Mouse (Mus musculus): ENCODE measurements around the gene Lrmda. TPM values are rescaled to one million over a fixed set of nuclear protein-coding genes. Genes with fewer than 3 reads are reported as not detected.

Gene Lrmda
- total and polyA plus RNA-seq, 3 experiments: 5.1 to 5.9 TPM; not detected in 1

- TF ChIP-seq CHD1 (IDR thresholded peaks at IDR 0.05; ENCODE audit: low read depth, low read length) (no peak), ZNF384 (IDR thresholded peaks at IDR 0.05; ENCODE audit: low read depth, low read length) (peak; percentile 68), GATA1 (IDR thresholded peaks at IDR 0.05; ENCODE audit: low read depth, low read length) (no peak), CTCF (IDR thresholded peaks at IDR 0.05 in 2 of 3, conservative IDR thresholded peaks at IDR 0.05 in 1 of 3; ENCODE audit: control insufficient read depth in 1 of 3, insufficient read depth in 1 of 3, low read depth in 2 of 3, low read length in 3 of 3, poor library complexity in 1 of 3, severe bottlenecking in 1 of 3) (no peak)
- Histone ChIP-seq H3K36me3 (ENCODE audit: control insufficient read depth in 1 of 2, insufficient read depth in 2 of 2, low read length in 2 of 2) (peaks cover 0 to 28% of the 10 kb centered on the region in 2 experiments; a peak in 2 of 4 replicates), H3K4me1 (ENCODE audit: control insufficient read depth in 1 of 2, insufficient read depth in 2 of 2, low read length in 2 of 2) (peaks cover 10 to 22% of the 10 kb centered on the region in 2 experiments), H3K27me3 (ENCODE audit: control insufficient read depth in 1 of 2, insufficient read depth in 2 of 2, low read length in 2 of 2) (no peaks in the 10 kb centered on the region), H3K27ac (ENCODE audit: control insufficient read depth, low read depth, low read length) (no peak overlapping the region), H3K9me3 (replicated peaks; ENCODE audit: insufficient read depth, low read length) (no peaks in the 10 kb centered on the region), H3K79me2 (ENCODE audit: control insufficient read depth, insufficient read depth, low read length, poor library complexity) (no peaks in the 10 kb centered on the region), H3K4me3 (ENCODE audit: control insufficient read depth in 1 of 2, insufficient read depth in 1 of 2, low read depth in 2 of 2, low read length in 2 of 2) (no peak overlapping the region), H3K9ac (ENCODE audit: control insufficient read depth, low read depth, low read length, poor library complexity, severe bottlenecking) (no peak overlapping the region)
- DNase-seq (ENCODE audit: low read depth, low spot score): no peak
Observed at GRCm38 (mm10) chr14:22181508-22181907, 162.0 kb downstream of the Lrmda start.

- Histone ChIP-seq H3K9me3 (replicated peaks; ENCODE audit: insufficient read depth, low read length) (no peaks in the 10 kb centered on the region), H3K9ac (ENCODE audit: control insufficient read depth, low read depth, low read length, poor library complexity, severe bottlenecking) (peak overlapping the region; percentile 33; the same call in 1 of the 2 replicates), H3K4me3 (ENCODE audit: control insufficient read depth in 1 of 2, insufficient read depth in 1 of 2, low read depth in 2 of 2, low read length in 2 of 2) (no peak overlapping the region), H3K79me2 (ENCODE audit: control insufficient read depth, insufficient read depth, low read length, poor library complexity) (no peaks in the 10 kb centered on the region), H3K4me1 (ENCODE audit: control insufficient read depth in 1 of 2, insufficient read depth in 2 of 2, low read length in 2 of 2) (peaks cover 10 to 23% of the 10 kb centered on the region in 2 experiments), H3K27ac (ENCODE audit: control insufficient read depth, low read depth, low read length) (peak overlapping the region; percentile 88), H3K27me3 (ENCODE audit: control insufficient read depth in 1 of 2, insufficient read depth in 2 of 2, low read length in 2 of 2) (no peaks in the 10 kb centered on the region), H3K36me3 (ENCODE audit: control insufficient read depth in 1 of 2, insufficient read depth in 2 of 2, low read length in 2 of 2) (peaks cover 0 to 28% of the 10 kb centered on the region in 2 experiments; a peak in 2 of 4 replicates)
- TF ChIP-seq GATA1 (IDR thresholded peaks at IDR 0.05; ENCODE audit: low read depth, low read length): peak; percentile 78
- peak; percentile 73 for TF ChIP-seq TCF12 (IDR thresholded peaks at IDR 0.05; ENCODE audit: low read depth, low read length)
- 0 out of 2 replicates have a peak, but pooled peaks have one; percentile 55 for TF ChIP-seq RCOR1 (IDR thresholded peaks at IDR 0.05; ENCODE audit: low read depth, low read length)
- TF ChIP-seq POLR2A (IDR thresholded peaks at IDR 0.05; ENCODE audit: control insufficient read depth in 1 of 2, insufficient read depth in 1 of 2, low read depth in 1 of 2, low read length in 2 of 2, poor library complexity in 1 of 2): peak in 1 of 2 experiments; percentile 42; a peak in 1 of 4 replicates
- TF ChIP-seq TAL1 (IDR thresholded peaks at IDR 0.05; ENCODE audit: low read length): peak; percentile 80
- TF ChIP-seq MEF2A (IDR thresholded peaks at IDR 0.05; ENCODE audit: extremely low read depth, insufficient replicate concordance, low read depth, low read length, poor library complexity, severe bottlenecking): no peak
- TF ChIP-seq ETS1 (IDR thresholded peaks at IDR 0.05; ENCODE audit: low read depth, low read length): peak; percentile 87
- no peak for TF ChIP-seq MAX (IDR thresholded peaks at IDR 0.05; ENCODE audit: low read length)
- TF ChIP-seq MXI1 (IDR thresholded peaks at IDR 0.05; ENCODE audit: low read depth, low read length): no peak
- 0 out of 2 replicates have a peak, but pooled peaks have one; percentile 23 for TF ChIP-seq HCFC1 (IDR thresholded peaks at IDR 0.05; ENCODE audit: low read depth, low read length)
- TF ChIP-seq EP300 (IDR thresholded peaks at IDR 0.05; ENCODE audit: low read depth in 1 of 2, low read length in 2 of 2): peak; percentile 71 to 83
- TF ChIP-seq TBP (IDR thresholded peaks at IDR 0.05; ENCODE audit: low read depth, low read length): peak; percentile 36; the same call in 1 of the 2 replicates
- peak; percentile 61; the same call in 1 of the 2 replicates for TF ChIP-seq ELF1 (IDR thresholded peaks at IDR 0.05; ENCODE audit: low read depth, low read length)
- DNase-seq (ENCODE audit: low read depth, low spot score): peak; percentile 91
Observed at GRCm38 (mm10) chr14:22183195-22183594, 163.7 kb downstream of the Lrmda start.
